Mouse (Mus musculus) erythroid progenitor cell, adult 5-6 weeks (primary cell): ENCODE measurements around the gene Polr2b. TPM values are rescaled to one million over a fixed set of nuclear protein-coding genes. Genes with fewer than 3 reads are reported as not detected.

Source experiments
- ATAC-seq: replicated peaks from 2 replicates; pipeline ENCODE4 v1.8.0; 2016; ENCODE audit warnings: moderate number of reproducible peaks, mild to moderate bottlenecking, moderate TSS enrichment, inconsistent platforms; ENCODE audit not compliant: poor library complexity, low FRiP score, severe bottlenecking
- total RNA-seq, 2 experiments: library from RNA; stranded (forward) in 1 of 2; stranded (reverse) in 1 of 2; fragments of 150-400 nt in 1 of 2; fragments of 186-747, 209-891 nt in 1 of 2; gene quantifications; 2 replicates each; pipeline versions ENCODE4 v1.2.3 to v1.2.4; 2015 to 2017; ENCODE audit warnings: low replicate concordance in 2 of 2

Polr2b gene
- total RNA-seq (2015; ENCODE audit: low replicate concordance) (43.6 and 62.5 TPM in 2 replicates), total RNA-seq (2017; ENCODE audit: low replicate concordance) (53.7 and 109 TPM in 2 replicates)

DNA sequence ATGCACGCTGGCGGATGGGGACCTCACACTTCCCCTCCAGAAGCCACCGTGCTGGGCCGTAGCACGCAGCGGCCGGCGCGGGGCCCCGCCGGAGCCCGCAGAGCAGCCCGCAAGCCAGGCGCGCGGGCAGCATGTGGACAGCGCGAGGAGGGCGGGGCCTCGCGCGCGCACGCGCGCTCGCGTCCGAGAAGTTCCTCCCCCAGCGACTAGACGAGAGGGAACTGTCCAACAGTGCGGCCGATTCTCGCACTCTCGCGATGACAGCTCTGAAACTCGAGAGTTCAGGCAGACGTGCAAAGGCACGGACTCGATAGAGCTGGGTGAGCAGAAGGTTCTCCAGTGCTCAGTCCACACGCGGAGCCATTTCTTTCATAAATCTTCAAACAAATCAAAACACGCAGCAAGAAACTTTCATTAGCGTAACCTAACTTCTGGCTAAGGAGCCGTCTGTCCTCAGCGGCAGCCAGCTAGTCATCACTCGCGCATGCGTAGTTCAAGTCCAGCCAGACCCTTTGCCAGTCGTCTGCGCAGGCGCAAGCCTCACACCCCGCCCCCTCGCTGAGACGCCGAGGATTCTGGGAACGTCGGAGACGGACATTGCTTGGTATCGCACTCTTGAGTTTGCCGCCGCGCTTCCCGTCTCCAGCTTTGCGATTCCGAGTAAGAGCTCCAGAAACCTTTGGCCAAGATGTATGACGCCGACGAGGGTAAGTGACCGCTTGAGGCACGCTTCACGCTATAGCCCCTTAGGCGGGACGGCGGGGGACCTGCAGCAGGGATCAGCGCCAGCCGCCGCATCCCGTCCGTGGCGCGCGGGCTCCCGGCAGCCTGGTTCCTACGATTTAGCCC is at the start of gene Polr2b, which contains the start of gene Noa1:
Polr2b (plus strand) TSS at position 224 of the 849 bp plus-strand sequence.
Noa1 (minus strand) TSS at position 161 of the 849 bp plus-strand sequence.
- peak; percentile 92 for ATAC-seq

DNA sequence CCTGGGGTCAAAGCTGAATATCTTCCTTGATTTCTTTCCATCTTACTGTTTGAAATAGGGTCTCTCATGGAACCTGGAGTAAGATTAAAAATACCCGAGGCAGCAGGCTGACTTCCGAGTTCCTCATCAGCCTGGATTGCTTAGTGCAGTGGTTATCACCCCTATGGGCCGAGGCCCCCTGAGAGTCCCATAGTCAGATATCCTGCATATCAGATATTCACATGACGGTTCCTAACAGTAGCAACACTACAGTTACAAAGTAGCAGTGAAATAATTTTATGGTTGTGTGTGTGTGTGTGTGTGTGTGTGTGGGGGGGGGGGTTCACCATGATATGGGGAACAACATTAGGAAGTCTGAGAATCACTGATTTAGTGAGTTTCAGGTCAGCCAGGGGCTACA is 48.8 kb upstream of the Polr2b start:
- no peak for ATAC-seq

DNA sequence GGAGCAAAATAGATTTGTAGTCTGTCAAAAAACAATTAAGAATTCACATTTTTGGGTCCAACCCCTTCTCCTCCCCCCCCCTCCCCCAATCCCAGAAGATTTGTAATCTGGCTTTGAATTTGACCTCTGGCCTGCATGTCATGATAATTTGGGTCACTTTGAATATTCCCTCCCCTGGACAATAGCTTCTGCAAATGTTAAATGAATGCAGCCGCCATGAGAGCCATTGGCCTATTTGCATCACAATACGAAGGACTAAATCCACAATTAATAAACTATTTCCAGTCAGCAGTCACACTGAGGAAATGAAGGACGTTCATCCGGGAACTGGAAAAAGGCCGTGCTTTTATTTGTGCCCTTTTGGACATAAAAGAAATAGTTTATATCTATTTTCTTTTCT is 47.8 kb upstream of the Polr2b start:
- no peak for ATAC-seq

DNA sequence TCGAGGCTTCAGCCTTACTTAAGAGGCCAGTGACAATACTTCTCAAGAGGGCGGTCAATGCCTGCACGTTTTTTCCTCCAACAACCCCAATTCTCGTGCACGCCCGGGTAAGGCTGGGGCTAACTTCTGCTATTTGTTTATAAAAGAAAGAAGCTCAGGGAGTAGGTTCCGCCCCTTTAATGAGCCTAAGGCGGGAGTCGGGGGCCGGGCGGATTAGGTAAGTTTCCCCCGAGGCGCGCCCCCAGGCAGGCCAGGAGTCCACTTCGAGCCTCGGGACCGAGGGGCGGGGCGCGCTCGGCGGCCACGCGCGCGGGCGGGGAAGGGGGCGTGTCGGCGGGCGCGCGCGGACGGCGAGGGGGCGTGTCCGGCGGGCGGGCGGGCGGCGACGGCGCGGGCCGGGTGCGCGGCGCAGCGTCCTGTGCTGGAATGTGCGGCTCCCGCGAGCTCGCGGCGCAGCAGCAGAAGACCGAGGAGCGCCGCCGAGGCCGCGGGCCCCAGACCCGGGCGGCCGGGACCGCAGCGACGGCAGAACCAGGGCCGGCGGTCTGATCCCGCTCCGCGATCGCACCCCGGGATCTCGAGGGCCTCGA is 44.8 kb upstream of the Polr2b start, which contains the start of gene Rest:
Rest (plus strand) TSS at position 411 of the 590 bp plus-strand sequence.
- peak; percentile 55 for ATAC-seq

DNA sequence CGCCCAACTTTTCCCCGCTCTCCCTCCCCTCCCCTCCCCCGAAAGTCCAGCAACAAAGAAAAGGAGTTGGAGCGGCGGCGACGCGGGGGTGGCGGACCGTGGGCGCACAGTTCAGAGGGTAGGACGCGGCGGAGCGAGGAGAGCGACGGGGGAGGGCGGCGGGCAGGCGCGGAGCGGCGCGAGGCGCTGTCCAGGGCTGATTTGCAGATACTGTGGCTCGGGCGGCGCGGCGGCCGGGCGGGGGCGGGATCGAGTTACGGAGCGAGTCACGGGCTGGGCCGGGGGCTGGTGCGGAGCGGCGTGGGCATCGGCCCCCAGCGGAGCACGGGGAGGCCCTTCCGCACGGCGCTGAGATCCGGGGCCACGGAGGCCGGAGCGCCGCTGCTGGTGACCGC is 44.3 kb upstream of the Polr2b start:
- ATAC-seq: peak; percentile 79

DNA sequence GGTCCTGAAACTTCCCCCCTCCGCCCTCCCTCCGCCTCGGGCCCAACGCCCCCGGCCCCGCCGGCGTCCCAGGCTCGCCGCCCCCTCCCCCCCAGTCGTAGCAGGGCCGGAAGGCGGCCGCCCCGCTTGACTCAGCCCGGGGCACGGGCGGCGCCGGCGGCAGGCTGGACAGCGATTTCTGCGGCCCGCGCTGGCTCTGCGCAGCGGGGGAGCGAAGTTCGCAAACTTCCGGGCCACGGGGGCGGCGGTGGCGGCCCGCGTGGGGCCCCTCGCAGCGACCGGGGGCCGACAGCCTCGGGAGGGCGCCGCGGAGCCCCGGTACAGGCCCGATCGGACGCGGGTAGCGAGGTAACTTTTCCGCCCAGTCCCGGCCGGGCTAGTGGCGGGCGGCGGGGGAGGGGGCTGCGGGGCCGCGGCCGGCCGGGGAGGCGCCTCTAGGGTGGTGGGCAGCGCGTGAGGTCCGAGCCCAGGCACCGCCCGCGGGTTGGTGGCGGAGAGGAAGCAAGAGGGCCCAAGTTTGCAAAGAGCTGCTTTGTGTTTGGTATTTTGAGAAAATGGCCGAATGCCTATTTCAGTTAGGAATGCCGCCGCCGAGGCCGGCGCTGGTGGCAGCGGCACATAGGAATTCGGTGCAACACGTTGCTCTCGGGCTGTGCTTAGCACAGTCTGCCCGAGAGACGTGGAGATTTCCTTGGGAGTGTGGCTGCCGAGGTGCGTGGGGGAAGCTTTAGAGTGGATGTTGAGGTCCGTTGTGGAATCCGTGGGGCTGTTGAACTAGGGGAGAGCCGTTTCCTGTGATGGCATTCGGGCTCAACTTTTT is 43.7 kb upstream of the Polr2b start:
- ATAC-seq: peak; percentile 56

GRCm38 (mm10) chr5:77266886-77267401 is 43.0 kb upstream of the Polr2b start:
- ATAC-seq: no peak; the same call in 1 of the 2 replicates

DNA sequence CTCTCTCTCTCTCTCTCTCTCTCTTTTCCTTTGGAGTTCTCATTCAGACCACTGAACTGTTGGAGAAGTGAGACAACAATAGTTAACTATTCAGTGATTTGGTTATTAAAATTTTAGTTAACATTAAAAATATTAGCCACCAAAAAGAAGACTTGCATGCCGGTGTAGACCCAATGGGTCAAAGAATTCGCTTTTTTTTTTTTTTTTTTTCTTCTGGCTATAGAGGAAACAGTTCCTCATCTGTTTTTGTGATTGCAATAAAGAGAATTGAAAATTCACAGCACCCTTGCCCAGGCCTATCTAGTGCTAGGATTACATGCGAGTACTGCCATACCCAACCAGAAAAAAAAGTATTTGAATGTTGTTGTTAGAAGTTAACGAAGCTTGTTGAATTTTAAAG is 42.5 kb upstream of the Polr2b start:
- no peak for ATAC-seq

- ATAC-seq: no peak
These were observed 41.9 kb upstream of the Polr2b start for GRCm38 (mm10) chr5:77267957-77268624.

DNA sequence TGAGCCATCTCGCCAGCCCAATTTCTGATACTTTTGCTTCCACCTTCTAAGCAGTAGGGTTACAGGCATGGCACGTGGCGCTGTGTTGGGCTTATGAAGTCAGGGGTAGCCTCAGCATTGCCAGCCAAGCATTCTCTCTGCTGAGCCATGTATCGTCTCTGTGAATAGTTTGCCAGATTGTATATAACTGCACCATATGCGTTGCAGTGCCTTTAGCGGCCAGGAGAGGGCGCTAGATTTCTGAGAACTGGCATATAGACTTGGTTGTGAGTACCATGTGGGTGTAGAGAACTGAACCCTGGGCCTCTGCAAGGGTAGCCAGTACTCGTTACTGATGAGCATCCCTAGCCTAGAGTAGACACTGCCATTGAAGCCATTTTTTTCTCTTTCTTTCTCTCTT is 40.5 kb upstream of the Polr2b start:
- ATAC-seq: no peak

DNA sequence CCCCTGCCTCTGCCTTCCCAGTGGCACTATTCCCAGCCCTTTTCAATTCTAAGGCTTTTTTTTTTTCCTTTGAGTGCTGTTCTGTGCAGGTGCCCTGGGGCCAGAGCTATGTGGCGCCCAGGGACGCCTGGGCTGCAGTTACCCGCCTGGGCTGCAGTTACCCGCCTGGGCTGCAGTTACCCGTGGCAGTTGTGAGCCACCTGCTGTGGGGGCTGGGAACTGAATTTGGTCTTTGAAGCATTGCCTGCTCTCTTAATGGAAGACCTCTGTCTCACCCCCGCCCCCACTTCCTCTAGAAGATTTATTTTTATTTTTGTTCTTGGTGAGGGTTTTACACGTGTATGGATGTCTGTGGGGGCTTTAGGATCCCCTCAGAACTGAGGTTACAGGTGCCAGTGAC is 36.8 kb upstream of the Polr2b start:
- ATAC-seq: no peak

GRCm38 (mm10) chr5:77275950-77276349 is 34.0 kb upstream of the Polr2b start:
- ATAC-seq: 0 out of 2 replicates have a peak, but pooled peaks have one; percentile 70

DNA sequence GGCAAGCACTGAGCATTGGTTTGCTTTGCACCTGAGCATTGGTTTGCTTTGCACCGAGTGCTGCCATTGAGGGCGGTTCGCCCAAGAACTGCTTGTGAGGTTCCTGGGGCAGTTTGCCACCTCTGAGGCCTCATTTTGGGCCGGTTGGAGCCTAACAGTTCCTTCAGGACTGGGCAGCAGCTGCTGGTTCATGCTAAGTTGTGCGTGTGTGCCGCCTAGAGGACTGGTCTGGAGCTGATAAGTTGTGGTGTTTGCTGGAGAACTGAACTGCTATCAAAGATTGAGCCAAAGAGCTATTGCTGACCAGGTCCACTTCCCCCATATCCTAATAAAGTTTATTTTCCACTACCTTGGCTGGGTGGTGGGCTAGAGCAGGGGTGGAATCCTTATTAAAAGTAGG is 32.7 kb upstream of the Polr2b start:
- no peak for ATAC-seq

- no peak for ATAC-seq
These were observed 28.3 kb upstream of the Polr2b start for GRCm38 (mm10) chr5:77281518-77282174.

GRCm38 (mm10) chr5:77282242-77282641 is 27.7 kb upstream of the Polr2b start:
- no peak for ATAC-seq

DNA sequence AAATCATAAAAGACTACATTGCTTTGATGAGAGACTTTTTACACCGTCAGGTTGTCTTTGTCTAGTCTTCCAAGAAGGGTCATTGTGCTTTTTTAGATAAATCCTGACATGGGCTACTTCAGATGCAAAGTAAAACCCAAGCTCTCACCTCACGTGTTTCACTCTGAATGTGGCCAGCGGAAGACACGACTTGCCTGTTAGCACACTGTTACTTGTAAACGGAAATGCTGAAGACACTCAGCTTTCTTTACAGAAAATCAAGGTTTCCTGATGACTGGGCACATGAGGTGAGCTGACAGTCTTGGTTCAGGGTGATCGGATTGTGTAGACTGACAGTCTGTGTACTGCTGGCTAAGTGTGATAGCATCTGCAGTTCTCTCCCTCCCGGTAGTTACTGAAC is 24.3 kb upstream of the Polr2b start:
- no peak for ATAC-seq

DNA sequence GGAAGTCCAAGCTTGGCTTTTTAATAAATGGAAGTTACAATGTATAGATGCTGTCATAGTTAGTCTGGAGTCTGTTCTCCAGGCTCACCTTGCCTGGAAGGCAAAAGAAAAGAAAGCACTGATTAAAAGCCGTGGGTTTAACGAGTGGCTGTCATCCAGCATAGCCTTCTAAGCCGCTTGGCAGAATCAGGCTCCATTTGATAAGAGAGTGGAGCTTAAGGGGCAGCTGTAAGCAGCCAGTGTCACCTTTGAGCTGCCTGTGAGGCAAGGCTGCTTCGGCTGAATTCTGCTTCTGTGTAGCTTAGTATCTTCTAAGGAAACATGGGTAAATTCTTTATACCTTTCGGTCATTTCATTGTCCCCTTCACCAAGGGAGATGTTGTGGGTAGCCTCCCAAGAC is 23.0 kb upstream of the Polr2b start:
- no peak for ATAC-seq

- ATAC-seq: no peak
These were observed 22.0 kb upstream of the Polr2b start for GRCm38 (mm10) chr5:77287901-77288300.

GRCm38 (mm10) chr5:77289686-77290085 is 20.3 kb upstream of the Polr2b start:
- no peak for ATAC-seq
